Mouse (Mus musculus): ENCODE measurements around the gene Mrtfb.

Mrtfb gene

GRCm38 (mm10) chr16:13379865-13380264, 123.6 kb downstream of the Mrtfb start:
- in situ Hi-C loops (cut with MboI; ENCODE audit: unreplicated experiment in 2 of 2) = no loop called here

GRCm38 (mm10) chr16:13381771-13382170, 125.5 kb downstream of the Mrtfb start:
- in situ Hi-C loops (cut with MboI; ENCODE audit: unreplicated experiment in 2 of 2) = no loop called here

- in situ Hi-C loops (cut with MboI; ENCODE audit: unreplicated experiment in 2 of 2) = no loop called here
Measured at GRCm38 (mm10) chr16:13387306-13387705, 131.0 kb downstream of the Mrtfb start.

GRCm38 (mm10) chr16:13400375-13400774, 144.1 kb downstream of the Mrtfb start:
- in situ Hi-C loops (cut with MboI; ENCODE audit: unreplicated experiment in 2 of 2) = no loop called here

GRCm38 (mm10) chr16:13401591-13401990, 145.3 kb downstream of the Mrtfb start:
- in situ Hi-C loops (cut with MboI; ENCODE audit: unreplicated experiment in 2 of 2) = no loop called here

GRCm38 (mm10) chr16:13404656-13405055, 148.4 kb downstream of the Mrtfb start:
- in situ Hi-C loops (cut with MboI; ENCODE audit: unreplicated experiment in 2 of 2) = no loop called here

- in situ Hi-C loops (cut with MboI; ENCODE audit: unreplicated experiment in 2 of 2) = no loop called here
Measured at GRCm38 (mm10) chr16:13405403-13405802, 149.1 kb downstream of the Mrtfb start.

- in situ Hi-C loops (cut with MboI; ENCODE audit: unreplicated experiment in 2 of 2) = no loop called here
Measured at GRCm38 (mm10) chr16:13409530-13410163, 153.4 kb downstream of the Mrtfb start.

GRCm38 (mm10) chr16:13410760-13411159, 154.5 kb downstream of the Mrtfb start:
- in situ Hi-C loops (cut with MboI; ENCODE audit: unreplicated experiment in 2 of 2) = no loop called here

GRCm38 (mm10) chr16:13411531-13411930, 155.2 kb downstream of the Mrtfb start:
- in situ Hi-C loops (cut with MboI; ENCODE audit: unreplicated experiment in 2 of 2) = no loop called here

GRCm38 (mm10) chr16:13414566-13414965, 158.3 kb downstream of the Mrtfb start:
- in situ Hi-C loops (cut with MboI; ENCODE audit: unreplicated experiment in 2 of 2) = no loop called here

- in situ Hi-C loops (cut with MboI; ENCODE audit: unreplicated experiment in 2 of 2) = no loop called here
Measured at GRCm38 (mm10) chr16:13414972-13415371, 158.7 kb downstream of the Mrtfb start.

- in situ Hi-C loops (cut with MboI; ENCODE audit: unreplicated experiment in 2 of 2) = no loop called here
Measured at GRCm38 (mm10) chr16:13415465-13415864, 159.2 kb downstream of the Mrtfb start.

- in situ Hi-C loops (cut with MboI; ENCODE audit: unreplicated experiment in 2 of 2) = no loop called here
Measured at GRCm38 (mm10) chr16:13416465-13416864, 160.2 kb downstream of the Mrtfb start.

- in situ Hi-C loops (cut with MboI; ENCODE audit: unreplicated experiment in 2 of 2) = no loop called here
Measured at GRCm38 (mm10) chr16:13417904-13418303, 161.6 kb downstream of the Mrtfb start.

- in situ Hi-C loops (cut with MboI; ENCODE audit: unreplicated experiment in 2 of 2) = no loop called here
Measured at GRCm38 (mm10) chr16:13419752-13420151, 163.5 kb downstream of the Mrtfb start.

GRCm38 (mm10) chr16:13422522-13422921, 166.2 kb downstream of the Mrtfb start:
- in situ Hi-C loops (cut with MboI; ENCODE audit: unreplicated experiment in 2 of 2) = no loop called here

GRCm38 (mm10) chr16:13423587-13424355, 167.5 kb downstream of the Mrtfb start:
- in situ Hi-C loops (cut with MboI; ENCODE audit: unreplicated experiment in 2 of 2) = no loop called here

GRCm38 (mm10) chr16:13425804-13426203, 169.5 kb downstream of the Mrtfb start:
- in situ Hi-C loops (cut with MboI; ENCODE audit: unreplicated experiment in 2 of 2) = loop anchor here (25.0 kb wide), 2 partner anchors 311 to 761 kb away; partner anchors contain the start of gene Pla2g10 (in 2 of the 2)

GRCm38 (mm10) chr16:13426831-13427589, 170.7 kb downstream of the Mrtfb start:
- in situ Hi-C loops (cut with MboI; ENCODE audit: unreplicated experiment in 2 of 2) = loop anchor here (25.0 kb wide), 2 partner anchors 310 to 760 kb away; partner anchors contain the start of gene Pla2g10 (in 2 of the 2)

- in situ Hi-C loops (cut with MboI; ENCODE audit: unreplicated experiment in 2 of 2) = loop anchor here (25.0 kb wide), 2 partner anchors 309 to 759 kb away; partner anchors contain the start of gene Pla2g10 (in 2 of the 2)
Measured at GRCm38 (mm10) chr16:13428077-13428476, 171.8 kb downstream of the Mrtfb start.
